Mouse (Mus musculus): ENCODE data around the gene Zfp651. TPM values are rescaled to one million over a fixed set of nuclear protein-coding genes. Genes with fewer than 3 reads are reported as not detected.

Gene Zfp651
- polyA plus RNA-seq, 1 experiment from 2014 or later = 16.5 TPM

- Histone ChIP-seq H3K9me3 (ENCODE audit: control insufficient read depth, low read length) (no peaks in the 10 kb centered on the region), H3K27ac (replicated peaks in 1 of 2; ENCODE audit: control insufficient read depth in 1 of 2, insufficient read depth in 1 of 2, low read depth in 2 of 2, low read length in 2 of 2) (no peak overlapping the region; a peak in 1 of 4 replicates), H3K4me2 (ENCODE audit: low read length) (no peak overlapping the region), H3K4me1 (ENCODE audit: control insufficient read depth in 2 of 2, insufficient read depth in 2 of 2, low read length in 2 of 2) (peaks cover 15 to 30% of the 10 kb centered on the region in 2 experiments), H3K36me3 (ENCODE audit: control insufficient read depth, insufficient read depth, low read length) (peaks cover 49% of the 10 kb centered on the region), H3K27me3 (ENCODE audit: control insufficient read depth, insufficient read depth, low read length) (no peaks in the 10 kb centered on the region), H3K9ac (ENCODE audit: low read length) (peak overlapping the region; percentile 17; the same call in 1 of the 2 replicates), H3K4me3 (ENCODE audit: control insufficient read depth in 1 of 2, insufficient read depth in 1 of 2, low read depth in 1 of 2, low read length in 2 of 2) (no peak overlapping the region)
- 64% methylated on average over 3 of the region's 3 CpGs for WGBS
- no peak for ATAC-seq (ENCODE audit: insufficient number of reproducible peaks, insufficient read depth, low FRiP score, low read depth)
Measured at GRCm38 (mm10) chr9:121757432-121757831, 1.7 kb upstream of the Zfp651 start.

DNA sequence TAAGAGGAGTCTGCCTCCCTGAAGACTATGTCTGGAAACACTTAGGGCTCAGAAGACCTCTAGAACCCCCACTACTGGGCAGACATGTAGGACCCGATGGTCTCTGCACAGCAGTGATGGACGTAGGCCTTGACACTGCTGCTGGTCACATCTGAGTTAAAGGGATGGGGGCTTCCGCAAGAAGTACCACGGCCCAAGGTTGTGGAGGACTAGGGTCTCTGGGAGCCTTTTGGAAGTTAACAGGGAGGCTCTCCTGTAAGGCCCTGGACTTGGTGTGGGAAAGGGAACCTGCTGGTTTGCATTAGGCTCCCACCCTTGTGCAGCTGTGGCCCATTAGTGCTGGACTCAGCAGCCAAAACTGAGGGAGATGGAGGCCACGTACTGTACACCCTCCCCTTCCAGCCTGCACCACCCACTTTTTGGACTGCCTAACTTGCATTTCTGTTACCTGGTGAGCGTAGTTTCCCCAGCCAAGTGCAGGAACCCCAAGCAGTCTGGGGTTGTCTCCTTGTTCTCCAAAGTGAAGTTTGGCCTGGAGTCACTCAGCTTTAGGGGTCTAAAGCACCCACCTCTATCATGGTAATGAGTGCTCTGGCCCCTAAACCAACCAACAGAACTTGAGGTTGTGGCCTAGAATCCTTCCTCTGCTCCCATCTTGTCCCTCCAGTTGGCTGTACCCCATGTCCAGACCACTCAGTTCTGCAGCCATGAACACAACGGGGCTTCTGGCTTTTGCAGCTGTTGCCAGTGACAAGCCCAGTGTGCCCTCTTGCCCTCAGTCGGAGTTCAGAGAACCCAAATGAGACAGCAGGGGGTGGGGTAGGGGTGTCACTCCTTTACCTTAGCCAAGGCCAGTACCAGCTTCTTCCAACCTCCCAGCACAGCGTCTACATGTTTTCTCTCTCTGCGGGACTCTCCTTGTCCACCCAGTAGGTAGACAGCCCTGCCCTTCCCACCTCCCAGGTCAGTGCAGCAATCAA, 1.0 kb upstream of the Zfp651 start:
- peak overlapping the region in 1 of 2 experiments; percentile 97; a peak in 2 of 4 replicates for H3K27ac ChIP-seq (replicated peaks in 1 of 2; ENCODE audit: control insufficient read depth in 1 of 2, insufficient read depth in 1 of 2, low read depth in 2 of 2, low read length in 2 of 2)
- WGBS = 55% methylated on average over 10 of the region's 10 CpGs
- peaks cover 15 to 30% of the 10 kb centered on the region in 2 experiments for H3K4me1 ChIP-seq (ENCODE audit: control insufficient read depth in 2 of 2, insufficient read depth in 2 of 2, low read length in 2 of 2)
- H3K9ac ChIP-seq (ENCODE audit: low read length) = peak overlapping the region; percentile 97
- H3K27me3 ChIP-seq (ENCODE audit: control insufficient read depth, insufficient read depth, low read length) = no peaks in the 10 kb centered on the region
- peak overlapping the region; percentile 83 to 86; a peak in 3 of 4 replicates for H3K4me3 ChIP-seq (ENCODE audit: control insufficient read depth in 1 of 2, insufficient read depth in 1 of 2, low read depth in 1 of 2, low read length in 2 of 2)
- H3K4me2 ChIP-seq (ENCODE audit: low read length) = peak overlapping the region; percentile 78
- peaks cover 48% of the 10 kb centered on the region for H3K36me3 ChIP-seq (ENCODE audit: control insufficient read depth, insufficient read depth, low read length)
- no peak for ATAC-seq (ENCODE audit: insufficient number of reproducible peaks, insufficient read depth, low FRiP score, low read depth)
- H3K9me3 ChIP-seq (ENCODE audit: control insufficient read depth, low read length) = no peaks in the 10 kb centered on the region

DNA sequence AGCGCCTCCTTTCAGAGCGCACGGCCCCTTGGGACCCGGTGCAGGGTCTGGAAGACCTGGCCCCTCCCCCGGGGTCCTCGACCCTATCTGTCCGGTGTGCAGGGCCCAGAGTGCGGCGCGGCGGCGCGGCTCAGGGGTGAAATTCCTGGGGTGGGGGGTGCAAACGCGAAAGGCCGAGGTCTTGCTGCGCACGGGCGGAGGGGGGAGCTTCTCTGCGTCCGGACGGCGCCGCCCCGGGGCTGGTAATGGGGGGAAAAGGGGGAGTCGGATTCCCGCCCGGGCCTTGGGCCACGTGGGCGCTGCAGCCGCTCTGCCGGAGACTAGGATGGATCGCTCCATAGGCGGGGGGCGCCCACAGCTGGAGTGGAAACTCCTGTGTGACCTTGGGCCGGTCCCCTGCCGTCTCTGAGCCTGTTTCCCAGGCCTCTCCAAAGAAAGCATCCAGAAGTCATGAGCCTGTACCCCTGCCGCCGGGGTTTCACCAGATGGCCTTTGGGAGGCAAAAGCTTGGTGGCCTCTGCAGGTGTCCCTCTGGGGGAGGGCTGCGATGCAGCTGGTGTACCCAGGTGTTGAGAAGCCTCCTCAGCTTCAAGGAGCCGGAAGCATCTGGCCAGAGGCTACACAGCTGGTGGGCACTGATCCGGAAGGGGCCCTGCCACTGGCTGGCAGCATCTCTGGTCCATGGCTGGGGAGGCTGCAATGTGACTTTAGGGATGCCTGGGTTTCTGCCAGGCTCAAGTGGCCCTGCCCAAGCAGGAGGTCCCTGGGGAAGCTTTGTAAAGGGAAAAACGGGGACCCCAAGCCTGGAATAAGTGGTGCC, 1.4 kb downstream of the Zfp651 start:
- peaks cover 15 to 30% of the 10 kb centered on the region in 2 experiments for H3K4me1 ChIP-seq (ENCODE audit: control insufficient read depth in 2 of 2, insufficient read depth in 2 of 2, low read length in 2 of 2)
- peak overlapping the region; percentile 83 to 86 for H3K4me3 ChIP-seq (ENCODE audit: control insufficient read depth in 1 of 2, insufficient read depth in 1 of 2, low read depth in 1 of 2, low read length in 2 of 2)
- no peaks in the 10 kb centered on the region for H3K9me3 ChIP-seq (ENCODE audit: control insufficient read depth, low read length)
- WGBS = 3% methylated on average over 41 of the region's 43 CpGs
- peak overlapping the region; percentile 97 for H3K9ac ChIP-seq (ENCODE audit: low read length)
- H3K27me3 ChIP-seq (ENCODE audit: control insufficient read depth, insufficient read depth, low read length) = no peaks in the 10 kb centered on the region
- peak; percentile 76 for ATAC-seq (ENCODE audit: insufficient number of reproducible peaks, insufficient read depth, low FRiP score, low read depth)
- H3K4me2 ChIP-seq (ENCODE audit: low read length) = peak overlapping the region; percentile 78
- peaks cover 48% of the 10 kb centered on the region for H3K36me3 ChIP-seq (ENCODE audit: control insufficient read depth, insufficient read depth, low read length)
- H3K27ac ChIP-seq (replicated peaks in 1 of 2; ENCODE audit: control insufficient read depth in 1 of 2, insufficient read depth in 1 of 2, low read depth in 2 of 2, low read length in 2 of 2) = peak overlapping the region; percentile 86 to 97

- Histone ChIP-seq H3K27me3 (ENCODE audit: control insufficient read depth, insufficient read depth, low read length) (no peaks in the 10 kb centered on the region), H3K36me3 (ENCODE audit: control insufficient read depth, insufficient read depth, low read length) (peaks cover 48% of the 10 kb centered on the region), H3K9me3 (ENCODE audit: control insufficient read depth, low read length) (no peaks in the 10 kb centered on the region), H3K4me3 (ENCODE audit: control insufficient read depth in 1 of 2, insufficient read depth in 1 of 2, low read depth in 1 of 2, low read length in 2 of 2) (peak overlapping the region; percentile 83 to 86), H3K4me1 (ENCODE audit: control insufficient read depth in 2 of 2, insufficient read depth in 2 of 2, low read length in 2 of 2) (peaks cover 15 to 30% of the 10 kb centered on the region in 2 experiments), H3K27ac (replicated peaks in 1 of 2; ENCODE audit: control insufficient read depth in 1 of 2, insufficient read depth in 1 of 2, low read depth in 2 of 2, low read length in 2 of 2) (0 out of 4 replicates have a peak overlapping the region, but pooled peaks of 1 of the 2 experiments have one; percentile 97), H3K9ac (ENCODE audit: low read length) (peak overlapping the region; percentile 97), H3K4me2 (ENCODE audit: low read length) (peak overlapping the region; percentile 78)
- 70% methylated on average over 10 of the region's 10 CpGs for WGBS
- ATAC-seq (ENCODE audit: insufficient number of reproducible peaks, insufficient read depth, low FRiP score, low read depth) = no peak
Measured at GRCm38 (mm10) chr9:121761091-121761665, 2.0 kb downstream of the Zfp651 start.

- Histone ChIP-seq H3K4me3 (ENCODE audit: control insufficient read depth in 1 of 2, insufficient read depth in 1 of 2, low read depth in 1 of 2, low read length in 2 of 2) (no peak overlapping the region), H3K9ac (ENCODE audit: low read length) (peak overlapping the region; percentile 9; the same call in 1 of the 2 replicates), H3K27me3 (ENCODE audit: control insufficient read depth, insufficient read depth, low read length) (no peaks in the 10 kb centered on the region), H3K27ac (replicated peaks in 1 of 2; ENCODE audit: control insufficient read depth in 1 of 2, insufficient read depth in 1 of 2, low read depth in 2 of 2, low read length in 2 of 2) (no peak overlapping the region), H3K9me3 (ENCODE audit: control insufficient read depth, low read length) (no peaks in the 10 kb centered on the region), H3K4me1 (ENCODE audit: control insufficient read depth in 2 of 2, insufficient read depth in 2 of 2, low read length in 2 of 2) (peaks cover 15 to 30% of the 10 kb centered on the region in 2 experiments), H3K36me3 (ENCODE audit: control insufficient read depth, insufficient read depth, low read length) (peaks cover 49% of the 10 kb centered on the region), H3K4me2 (ENCODE audit: low read length) (no peak overlapping the region)
- no peak for ATAC-seq (ENCODE audit: insufficient number of reproducible peaks, insufficient read depth, low FRiP score, low read depth)
- 57% methylated on average over 8 of the region's 8 CpGs for WGBS
Measured at GRCm38 (mm10) chr9:121761787-121762186, 2.7 kb downstream of the Zfp651 start.

DNA sequence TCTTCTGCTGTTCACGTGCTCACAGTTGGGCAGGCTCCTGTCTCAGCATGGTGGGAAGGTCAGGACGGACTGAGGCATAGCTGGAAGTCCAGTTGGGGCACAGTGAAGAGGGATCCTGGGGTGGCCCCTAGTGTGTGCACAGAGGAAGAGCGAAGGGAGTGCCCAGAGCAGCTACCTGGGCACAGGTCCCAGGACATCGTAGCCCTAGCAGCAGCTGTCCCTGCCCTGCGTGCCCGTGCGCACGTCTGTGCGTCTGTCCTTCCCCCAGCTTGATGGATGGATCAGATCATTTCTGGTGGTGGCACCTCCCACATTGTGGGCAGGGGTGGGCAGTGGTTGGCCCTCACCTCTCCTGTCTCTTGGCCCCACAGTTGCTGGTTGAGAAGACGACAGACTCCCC, 3.1 kb downstream of the Zfp651 start:
- H3K36me3 ChIP-seq (ENCODE audit: control insufficient read depth, insufficient read depth, low read length) = peaks cover 51% of the 10 kb centered on the region
- H3K9me3 ChIP-seq (ENCODE audit: control insufficient read depth, low read length) = no peaks in the 10 kb centered on the region
- peaks cover 15 to 30% of the 10 kb centered on the region in 2 experiments for H3K4me1 ChIP-seq (ENCODE audit: control insufficient read depth in 2 of 2, insufficient read depth in 2 of 2, low read length in 2 of 2)
- H3K9ac ChIP-seq (ENCODE audit: low read length) = peak overlapping the region; percentile 9; the same call in 1 of the 2 replicates
- ATAC-seq (ENCODE audit: insufficient number of reproducible peaks, insufficient read depth, low FRiP score, low read depth) = no peak
- no peak overlapping the region for H3K4me3 ChIP-seq (ENCODE audit: control insufficient read depth in 1 of 2, insufficient read depth in 1 of 2, low read depth in 1 of 2, low read length in 2 of 2)
- no peaks in the 10 kb centered on the region for H3K27me3 ChIP-seq (ENCODE audit: control insufficient read depth, insufficient read depth, low read length)
- H3K4me2 ChIP-seq (ENCODE audit: low read length) = no peak overlapping the region
- H3K27ac ChIP-seq (replicated peaks in 1 of 2; ENCODE audit: control insufficient read depth in 1 of 2, insufficient read depth in 1 of 2, low read depth in 2 of 2, low read length in 2 of 2) = no peak overlapping the region
- WGBS = 88% methylated on average over 10 of the region's 10 CpGs

DNA sequence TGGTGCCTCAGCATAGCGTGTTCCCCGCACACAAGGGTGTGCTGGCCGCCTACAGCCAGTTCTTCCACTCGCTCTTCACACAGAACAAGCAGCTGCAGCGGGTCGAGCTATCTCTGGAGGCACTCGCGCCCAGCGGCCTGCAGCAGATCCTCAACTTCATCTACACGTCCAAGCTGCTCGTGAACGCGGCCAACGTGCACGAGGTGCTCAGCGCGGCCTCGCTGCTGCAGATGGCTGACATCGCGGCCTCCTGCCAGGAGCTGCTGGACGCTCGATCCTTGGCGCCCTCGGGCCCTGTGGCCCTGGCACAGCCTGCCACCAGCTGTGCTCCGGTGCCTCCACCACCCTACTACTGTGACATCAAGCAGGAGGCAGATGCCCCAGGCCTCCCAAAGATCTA, 3.6 kb downstream of the Zfp651 start:
- H3K36me3 ChIP-seq (ENCODE audit: control insufficient read depth, insufficient read depth, low read length) = peaks cover 56% of the 10 kb centered on the region
- no peak overlapping the region for H3K4me3 ChIP-seq (ENCODE audit: control insufficient read depth in 1 of 2, insufficient read depth in 1 of 2, low read depth in 1 of 2, low read length in 2 of 2)
- WGBS = 84% methylated on average over 25 of the region's 25 CpGs

More for the DNA sequence above, 3.6 kb downstream of the Zfp651 start:
- Histone ChIP-seq H3K4me1 (ENCODE audit: control insufficient read depth in 2 of 2, insufficient read depth in 2 of 2, low read length in 2 of 2) (peaks cover 15 to 30% of the 10 kb centered on the region in 2 experiments), H3K9me3 (ENCODE audit: control insufficient read depth, low read length) (no peaks in the 10 kb centered on the region), H3K27ac (replicated peaks in 1 of 2; ENCODE audit: control insufficient read depth in 1 of 2, insufficient read depth in 1 of 2, low read depth in 2 of 2, low read length in 2 of 2) (no peak overlapping the region), H3K27me3 (ENCODE audit: control insufficient read depth, insufficient read depth, low read length) (no peaks in the 10 kb centered on the region), H3K9ac (ENCODE audit: low read length) (no peak overlapping the region), H3K4me2 (ENCODE audit: low read length) (no peak overlapping the region)
- no peak for ATAC-seq (ENCODE audit: insufficient number of reproducible peaks, insufficient read depth, low FRiP score, low read depth)
